Mouse (Mus musculus) testis, adult 2 months (tissue): Measurements from ENCODE around the gene Gm20388. TPM values are rescaled to one million over a fixed set of nuclear protein-coding genes. Genes with fewer than 3 reads are reported as not detected.

ENCODE experiments used
- H3K27ac ChIP-seq: fragments of 200-500 bp; 2 replicates; pipeline ENCODE4 v1.5.1; 2012; ENCODE audit warnings: low read depth, low read length; ENCODE audit not compliant: control insufficient read depth, insufficient read depth
- H3K27me3 ChIP-seq: fragments of 200-500 bp; 2 replicates; pipeline ENCODE4 v1.6.1; 2012; ENCODE audit warnings: mild to moderate bottlenecking, low read length, moderate library complexity; ENCODE audit not compliant: control insufficient read depth, insufficient read depth
- H3K36me3 ChIP-seq: fragments of 200-500 bp; 2 replicates; pipeline ENCODE4 v1.6.1; 2012; ENCODE audit warnings: mild to moderate bottlenecking, low read length; ENCODE audit not compliant: control insufficient read depth, insufficient read depth
- H3K4me1 ChIP-seq: fragments of 200-500 bp; 2 replicates; pipeline ENCODE4 v1.6.1; 2012; ENCODE audit warnings: low read length; ENCODE audit not compliant: control insufficient read depth, insufficient read depth
- H3K4me3 ChIP-seq: fragments of 200-500 bp; 2 replicates; pipeline ENCODE4 v1.5.1; 2012; ENCODE audit warnings: low read depth, mild to moderate bottlenecking, low read length, moderate library complexity, mixed read lengths; ENCODE audit not compliant: control insufficient read depth
- CTCF ChIP-seq: fragments of 200-500 bp; IDR thresholded peaks from 2 replicates; pipeline ENCODE4 v1.5.1; 2012; ENCODE audit warnings: low read depth, mild to moderate bottlenecking, inconsistent platforms, low read length, moderate library complexity; ENCODE audit not compliant: control insufficient read depth, insufficient read depth, insufficient replicate concordance
- POLR2A ChIP-seq: fragments of 200-500 bp; IDR thresholded peaks from 2 replicates; pipeline ENCODE4 v1.6.1; 2012; ENCODE audit warnings: low read depth, mild to moderate bottlenecking, inconsistent platforms, low read length, moderate library complexity; ENCODE audit not compliant: control insufficient read depth
- polyA plus RNA-seq: library from polyadenylated mRNA; depleted of rRNA; stranded (reverse); fragments of >200 nt; gene quantifications from 2 replicates; pipeline ENCODE4 v1.2.3, GENCODE M21; 2012

The Gm20388 gene
- polyA plus RNA-seq, 1 experiment: 5.6 TPM

GRCm38 (mm10) chr8:124292965-124293364 lies 4382.3 kb downstream of the Gm20388 start:
- Histone ChIP-seq H3K36me3 (no peaks in the 10 kb centered on the region), H3K27me3 (no peaks in the 10 kb centered on the region), H3K4me1 (no peaks in the 10 kb centered on the region), H3K4me3 (no peak overlapping the region), H3K27ac (no peak overlapping the region)
- TF ChIP-seq CTCF: no peak
- TF ChIP-seq POLR2A: no peak

DNA sequence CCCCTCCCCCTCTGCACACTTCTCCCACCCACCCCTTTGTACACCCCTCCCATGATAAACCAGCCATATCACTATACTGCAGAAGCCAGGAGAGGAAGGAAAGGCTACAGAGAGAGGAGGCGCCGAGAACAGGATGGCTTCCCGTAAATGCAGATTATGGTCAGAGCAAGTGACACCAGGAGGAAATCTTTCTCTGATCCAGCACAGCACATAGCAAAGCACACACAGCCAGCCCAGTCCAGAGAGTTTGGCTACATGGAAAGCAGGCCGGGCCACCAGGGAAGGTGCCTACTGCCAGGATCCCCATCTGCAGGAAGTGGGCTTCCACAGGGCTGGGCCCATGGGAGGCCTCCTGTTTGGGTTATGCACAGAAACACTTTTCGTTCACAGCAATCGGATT lies 4383.8 kb downstream of the Gm20388 start:
- TF ChIP-seq POLR2A (no peak), CTCF (no peak)
- no peaks in the 10 kb centered on the region for H3K36me3 ChIP-seq
- H3K27me3 ChIP-seq: no peaks in the 10 kb centered on the region
- no peak overlapping the region for H3K4me3 ChIP-seq
- peaks cover 3% of the 10 kb centered on the region for H3K4me1 ChIP-seq
- H3K27ac ChIP-seq: no peak overlapping the region

- H3K36me3 ChIP-seq: no peaks in the 10 kb centered on the region
- H3K27ac ChIP-seq: no peak overlapping the region
- H3K4me1 ChIP-seq: peaks cover 3% of the 10 kb centered on the region
- H3K4me3 ChIP-seq: no peak overlapping the region
- TF ChIP-seq POLR2A: no peak
- no peak for TF ChIP-seq CTCF
- no peaks in the 10 kb centered on the region for H3K27me3 ChIP-seq
Measured at GRCm38 (mm10) chr8:124294900-124295299, 4384.3 kb downstream of the Gm20388 start.

GRCm38 (mm10) chr8:124295357-124295756 lies 4384.7 kb downstream of the Gm20388 start:
- TF ChIP-seq CTCF: no peak
- no peak for TF ChIP-seq POLR2A

GRCm38 (mm10) chr8:124301512-124301911 lies 4390.9 kb downstream of the Gm20388 start:
- Histone ChIP-seq H3K4me1 (peaks cover 3% of the 10 kb centered on the region), H3K27me3 (no peaks in the 10 kb centered on the region), H3K27ac (no peak overlapping the region), H3K4me3 (no peak overlapping the region), H3K36me3 (no peaks in the 10 kb centered on the region)
- TF ChIP-seq CTCF (no peak), POLR2A (no peak)

More at GRCm38 (mm10) chr8:124295357-124295756, 4384.7 kb downstream of the Gm20388 start:
- Histone ChIP-seq H3K27ac (no peak overlapping the region), H3K36me3 (no peaks in the 10 kb centered on the region), H3K4me1 (peaks cover 3% of the 10 kb centered on the region), H3K27me3 (no peaks in the 10 kb centered on the region), H3K4me3 (no peak overlapping the region)

DNA sequence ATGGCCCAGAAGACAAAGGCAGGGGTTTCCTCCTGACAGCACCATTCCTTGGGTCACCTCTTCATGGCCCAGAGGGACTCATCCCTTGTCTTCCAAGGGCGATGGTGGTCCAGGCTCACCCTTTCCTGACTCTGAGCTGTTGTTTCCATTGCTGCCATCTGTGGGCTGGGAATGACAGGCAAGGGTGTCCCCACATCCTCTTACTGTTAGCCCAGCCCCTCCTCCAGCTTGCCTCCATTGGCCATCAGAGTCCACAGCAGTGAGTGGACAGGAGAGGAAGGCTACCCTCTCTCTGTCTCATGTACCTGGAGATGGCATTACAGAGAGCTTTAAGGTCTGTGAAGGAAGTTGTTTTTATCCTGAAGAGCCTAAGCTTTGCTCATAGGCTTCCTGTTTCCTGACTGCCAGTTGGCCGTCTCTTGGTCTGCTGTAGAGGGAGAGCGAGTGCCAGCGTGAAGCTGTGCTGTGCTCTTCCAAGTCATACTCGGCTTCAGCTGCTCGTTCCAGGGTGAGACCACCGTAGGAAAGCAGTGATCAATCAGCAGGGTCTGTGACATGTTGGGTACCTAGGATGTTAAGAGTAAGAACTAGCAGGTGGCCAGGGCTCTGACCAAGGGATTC lies 4391.4 kb downstream of the Gm20388 start:
- no peaks in the 10 kb centered on the region for H3K27me3 ChIP-seq
- H3K4me1 ChIP-seq: peaks cover 3% of the 10 kb centered on the region
- H3K27ac ChIP-seq: no peak overlapping the region
- TF ChIP-seq CTCF: no peak
- no peak for TF ChIP-seq POLR2A
- no peak overlapping the region for H3K4me3 ChIP-seq
- no peaks in the 10 kb centered on the region for H3K36me3 ChIP-seq

- TF ChIP-seq POLR2A: no peak
- TF ChIP-seq CTCF: no peak
- H3K4me1 ChIP-seq: peaks cover 1% of the 10 kb centered on the region
- no peaks in the 10 kb centered on the region for H3K27me3 ChIP-seq
- no peak overlapping the region for H3K4me3 ChIP-seq
- no peaks in the 10 kb centered on the region for H3K36me3 ChIP-seq
- H3K27ac ChIP-seq: no peak overlapping the region
Measured at GRCm38 (mm10) chr8:124303211-124303902, 4392.7 kb downstream of the Gm20388 start.

GRCm38 (mm10) chr8:124304141-124304540 lies 4393.5 kb downstream of the Gm20388 start:
- Histone ChIP-seq H3K27ac (no peak overlapping the region), H3K4me3 (no peak overlapping the region), H3K4me1 (no peaks in the 10 kb centered on the region), H3K27me3 (no peaks in the 10 kb centered on the region), H3K36me3 (no peaks in the 10 kb centered on the region)
- no peak for TF ChIP-seq POLR2A
- no peak for TF ChIP-seq CTCF
